Mouse (Mus musculus) spleen, postnatal 10 days (tissue): ENCODE results near the gene Grik3.

ENCODE experiments used
- DNase-seq, 2 experiments: peaks; one replicate each; pipeline ENCODE4 v3.0.0; 2021 to 2022; ENCODE audit warnings: low spot score in 2 of 2

Grik3 gene

DNA sequence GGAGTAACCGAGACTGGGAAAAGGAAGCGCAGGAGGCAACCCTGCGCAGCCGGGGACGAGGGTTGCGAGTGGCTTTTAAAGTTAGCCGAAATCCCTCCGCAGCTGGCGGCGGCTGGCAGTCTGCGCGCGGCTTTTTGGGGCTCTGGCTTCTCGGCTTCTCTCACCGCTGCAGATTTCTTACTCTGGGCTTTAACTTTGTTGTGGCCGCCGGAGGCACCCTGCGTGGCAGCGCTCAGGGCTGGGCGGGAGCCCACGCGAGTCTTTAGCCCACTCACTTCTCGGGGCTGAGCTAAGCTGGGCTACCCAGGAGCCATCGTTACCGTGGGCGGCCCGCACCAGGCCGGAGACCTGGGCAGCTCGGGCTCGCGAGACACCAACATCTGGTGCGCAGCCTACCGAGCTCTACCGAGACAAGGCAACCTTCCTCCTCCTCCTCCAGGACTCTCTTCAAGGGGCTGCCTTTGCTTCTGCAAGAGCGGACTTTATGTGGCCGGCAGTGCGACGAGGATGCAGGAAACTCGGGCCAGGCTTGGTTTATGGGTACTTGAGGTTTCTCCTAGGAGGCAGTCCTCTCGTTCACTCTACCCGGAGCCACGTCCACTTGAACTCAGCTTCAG lies 1.1 kb downstream of the Grik3 start:
- DNase-seq = no peak

DNA sequence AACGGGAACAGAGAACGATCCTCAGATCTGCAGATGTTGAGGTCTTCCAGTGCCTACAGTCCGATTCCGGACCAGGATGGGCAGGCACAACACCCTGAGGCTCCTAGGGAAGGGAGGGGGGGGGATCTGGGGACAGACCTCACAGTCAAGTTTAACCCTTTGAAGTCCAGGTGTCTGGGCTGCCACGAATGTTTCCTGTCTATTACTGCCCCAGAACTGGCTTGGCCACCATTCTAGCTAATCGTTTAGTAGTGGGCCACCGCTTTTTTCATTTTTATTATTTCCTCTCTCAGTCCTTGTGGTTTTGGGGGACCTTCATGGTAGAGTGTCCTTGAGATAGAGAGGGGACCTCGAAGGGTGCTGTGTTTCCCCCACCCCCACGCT lies 1.6 kb downstream of the Grik3 start:
- DNase-seq = no peak

- no peak for DNase-seq
Measured at GRCm38 (mm10) chr4:125492706-125493105, 2.2 kb downstream of the Grik3 start.

DNA sequence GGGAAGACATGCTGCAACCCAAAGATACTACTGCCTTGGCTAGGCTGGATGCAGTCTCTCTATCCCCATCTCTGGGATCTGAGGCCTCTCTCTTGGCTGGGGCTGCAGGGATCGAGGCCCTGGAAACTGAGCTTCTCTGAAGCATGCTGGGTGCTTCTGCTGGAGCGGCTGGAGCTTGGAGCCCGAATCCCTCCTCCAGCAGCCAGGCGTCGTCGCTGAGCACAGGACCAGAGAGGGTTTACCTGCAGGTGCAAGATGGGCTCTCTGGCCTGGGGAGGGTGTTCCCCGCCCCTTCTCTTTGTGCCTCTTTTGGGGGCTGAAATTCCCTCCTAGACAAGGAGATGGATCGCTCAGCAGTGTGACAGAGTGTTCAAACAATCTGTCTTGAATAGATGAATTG lies 2.6 kb downstream of the Grik3 start:
- DNase-seq = no peak

- no peak for DNase-seq
Measured at GRCm38 (mm10) chr4:125495477-125495876, 5.0 kb downstream of the Grik3 start.

DNA sequence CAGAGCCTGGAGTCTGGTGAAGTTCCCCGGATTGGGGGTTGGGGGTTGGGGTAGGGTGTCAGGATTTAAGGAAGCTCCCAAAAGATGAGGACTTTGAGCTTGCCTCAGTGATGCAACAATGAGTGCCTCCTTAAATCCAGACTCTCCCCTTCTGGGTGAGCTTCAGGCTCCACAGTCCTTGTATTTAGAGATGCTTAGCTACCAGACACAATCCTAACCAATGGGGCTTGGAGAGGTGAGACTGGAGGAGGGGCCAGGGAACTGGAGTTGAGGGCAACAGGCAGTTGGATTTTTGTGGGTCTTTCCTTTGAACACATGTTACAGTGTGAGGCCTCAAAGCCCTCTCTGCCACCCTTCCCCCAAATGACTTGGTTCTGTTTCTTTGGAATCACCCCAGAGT lies 6.5 kb downstream of the Grik3 start:
- no peak for DNase-seq

DNA sequence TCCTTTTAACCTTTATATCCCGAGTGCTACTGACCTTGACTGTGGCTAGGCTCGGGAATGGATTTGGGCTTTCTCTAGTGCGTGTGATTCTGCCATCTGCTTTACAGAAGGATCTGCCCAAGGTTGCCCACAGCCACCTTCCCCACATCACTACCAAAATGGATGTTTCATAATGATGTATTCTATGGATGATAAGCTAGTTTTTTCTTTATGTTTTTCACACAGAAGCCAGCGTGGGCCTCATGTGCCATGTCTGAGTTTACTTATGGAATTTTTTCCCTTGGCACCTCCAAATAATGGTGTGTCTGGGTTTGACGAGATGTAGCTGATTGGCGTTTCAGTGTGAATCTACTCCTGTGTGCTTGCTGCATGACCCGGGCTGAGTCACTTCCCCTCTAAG lies 7.0 kb downstream of the Grik3 start:
- no peak for DNase-seq

DNA sequence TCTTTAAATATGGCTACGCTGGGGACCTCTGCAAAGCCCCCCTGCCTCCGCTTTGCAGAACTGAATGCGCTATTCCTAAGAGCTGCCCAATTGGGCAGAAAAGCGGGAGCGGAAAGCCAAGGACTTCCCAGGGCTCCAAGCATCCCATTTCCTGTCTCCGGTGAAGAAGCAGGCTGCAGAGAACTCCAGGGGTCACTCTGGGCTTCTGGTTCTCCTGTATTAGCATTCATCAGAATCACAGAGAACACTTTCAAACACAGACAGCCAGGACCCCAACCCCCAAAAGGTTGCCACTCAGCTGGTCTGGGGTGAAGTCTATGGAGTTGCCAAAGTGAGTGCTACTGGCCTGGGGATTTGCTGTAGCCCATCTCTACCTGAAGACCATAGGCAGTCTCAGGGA lies 8.4 kb downstream of the Grik3 start:
- no peak for DNase-seq

DNA sequence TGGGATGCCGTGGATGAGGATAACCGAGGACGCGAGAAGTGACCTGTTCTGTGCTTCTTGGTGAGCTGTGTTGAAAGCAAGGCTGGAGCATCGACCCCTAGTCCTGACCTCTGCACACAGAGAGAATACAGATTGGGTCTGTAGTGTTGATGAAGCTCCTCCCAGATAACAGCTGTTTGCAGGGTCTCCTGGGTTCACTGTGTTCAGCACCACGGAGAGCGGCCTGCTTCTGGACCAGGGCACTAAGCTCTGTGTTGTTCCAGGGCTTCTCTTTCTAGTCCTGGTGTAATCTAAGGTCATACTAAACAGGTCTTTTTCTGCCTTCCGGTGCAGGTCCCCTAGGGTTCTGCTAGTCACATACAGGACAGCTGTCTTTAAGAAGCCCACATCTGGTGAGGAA lies 12.4 kb downstream of the Grik3 start:
- DNase-seq = peak in 1 of 2 experiments; percentile 39

DNA sequence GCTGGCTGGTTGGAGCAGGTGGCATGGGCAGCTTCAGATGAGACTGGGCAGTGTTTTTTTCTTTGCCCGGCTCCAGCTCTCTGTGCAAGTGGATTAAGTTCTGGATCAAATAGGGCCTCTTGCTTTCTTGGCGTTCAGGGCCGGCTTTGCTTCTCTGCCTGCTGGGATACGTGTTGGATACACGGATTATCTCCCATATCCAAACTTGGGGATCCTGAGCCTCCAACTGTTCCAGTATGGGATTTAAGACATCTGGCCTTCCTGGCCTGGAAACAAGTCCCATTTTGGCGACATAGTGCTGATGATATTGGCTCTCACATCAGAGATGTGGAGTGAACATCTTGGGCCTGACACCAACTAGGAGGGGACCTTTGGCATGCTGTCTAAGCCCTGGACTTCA lies 21.9 kb downstream of the Grik3 start:
- no peak for DNase-seq

- no peak for DNase-seq
Measured at GRCm38 (mm10) chr4:125515646-125516045, 25.1 kb downstream of the Grik3 start.

DNA sequence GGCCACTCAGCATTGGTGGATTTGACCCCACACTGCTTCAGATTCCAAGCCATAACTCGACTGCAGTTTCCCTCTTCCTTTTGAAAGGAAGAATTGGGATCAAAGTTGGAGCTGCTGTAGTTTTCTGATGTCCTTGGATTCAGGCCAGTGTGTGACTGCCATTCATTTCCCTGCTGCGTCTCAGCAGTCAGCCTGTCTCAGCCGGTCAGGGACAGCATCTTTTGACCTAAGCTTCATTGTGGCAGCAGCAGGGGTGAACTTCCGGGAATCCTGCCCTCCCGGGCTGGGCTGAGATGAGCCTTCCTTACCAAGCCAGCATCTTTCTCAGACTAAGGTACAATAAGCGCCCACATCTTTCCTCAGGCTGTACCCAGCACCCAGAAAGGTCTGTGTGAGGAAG lies 26.1 kb downstream of the Grik3 start:
- no peak for DNase-seq

GRCm38 (mm10) chr4:125518861-125519260 lies 28.4 kb downstream of the Grik3 start:
- DNase-seq = no peak

DNA sequence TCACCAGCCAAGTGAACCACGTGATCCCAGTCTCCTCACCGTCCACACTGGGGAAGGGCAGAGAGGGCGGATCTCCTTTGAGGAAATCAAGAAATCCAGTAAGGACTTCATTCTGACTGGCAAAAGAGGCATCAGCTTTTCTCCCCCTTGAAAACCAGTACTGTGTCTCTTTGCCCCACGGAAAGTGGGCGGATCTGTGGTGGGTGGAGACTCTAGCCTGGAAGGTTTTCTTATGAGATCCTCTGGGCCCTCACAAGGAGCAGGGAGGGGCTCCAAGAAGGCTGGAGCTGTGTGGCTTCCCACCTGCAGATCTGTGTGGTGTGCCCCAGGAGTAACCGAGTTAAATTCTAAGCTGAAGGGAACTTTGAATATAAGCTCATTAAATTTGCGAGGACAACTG lies 32.4 kb downstream of the Grik3 start:
- DNase-seq = no peak

DNA sequence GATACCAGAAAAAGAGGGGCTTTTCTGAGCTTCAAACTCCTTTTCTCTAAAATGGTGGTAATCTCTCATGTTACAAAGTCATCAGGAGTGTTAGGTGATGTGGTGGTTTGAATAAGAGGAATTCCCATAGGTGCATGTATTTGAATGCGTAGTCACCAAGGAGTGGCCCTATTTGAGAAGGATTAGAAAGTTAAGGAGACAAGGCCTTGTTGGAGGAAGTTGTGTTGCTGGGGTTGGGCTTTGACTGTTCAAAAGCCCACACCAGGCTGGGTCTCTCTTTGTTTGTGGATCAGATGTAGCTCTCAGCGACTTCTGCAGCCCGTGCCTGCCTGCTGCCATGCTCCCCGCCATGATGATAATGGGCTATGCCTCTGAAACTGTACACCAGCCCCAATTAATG lies 34.8 kb downstream of the Grik3 start:
- DNase-seq = no peak

DNA sequence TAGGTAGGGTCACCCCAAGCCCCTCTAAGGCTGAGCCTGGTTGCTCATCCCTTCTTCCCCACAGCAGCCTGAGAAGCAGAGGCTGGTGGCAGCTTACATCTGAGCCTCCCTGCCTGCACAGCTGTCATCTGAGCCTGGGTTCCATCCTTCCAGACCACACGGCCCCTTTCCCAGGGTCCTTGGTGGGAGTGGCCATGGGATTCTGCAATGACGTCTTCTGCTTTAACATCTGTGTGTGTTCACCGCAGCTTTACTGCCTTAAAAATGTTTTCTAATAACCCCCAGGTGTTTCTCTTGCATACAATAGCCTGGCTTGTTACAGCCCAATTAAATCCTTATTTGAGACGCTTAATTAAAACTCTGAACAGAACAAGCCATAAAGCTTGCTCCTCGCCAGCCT lies 35.9 kb downstream of the Grik3 start:
- no peak for DNase-seq

- no peak for DNase-seq
Measured at GRCm38 (mm10) chr4:125533965-125534364, 43.5 kb downstream of the Grik3 start.

- DNase-seq = no peak
Measured at GRCm38 (mm10) chr4:125534449-125534848, 43.9 kb downstream of the Grik3 start.

GRCm38 (mm10) chr4:125534991-125535401 lies 44.5 kb downstream of the Grik3 start:
- DNase-seq = no peak

DNA sequence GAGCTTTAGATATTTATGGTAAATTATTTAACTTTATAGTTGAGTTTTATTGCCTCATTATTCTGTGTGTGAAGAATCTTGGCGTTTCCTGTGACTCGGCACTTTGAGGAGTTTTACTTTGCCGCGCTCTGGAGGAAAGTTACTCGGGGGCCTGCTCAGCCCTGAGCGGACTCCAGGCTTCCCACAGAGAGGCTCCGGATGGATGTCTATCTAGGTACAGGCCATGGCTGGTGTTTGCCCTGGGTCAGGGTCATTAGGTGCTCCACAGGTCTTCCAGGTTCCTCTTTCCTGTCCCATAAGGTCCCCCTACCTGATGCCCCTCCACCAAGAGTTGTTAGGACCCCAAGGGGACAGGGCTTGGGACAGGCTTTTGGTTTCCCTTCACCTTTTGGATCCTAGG lies 45.0 kb downstream of the Grik3 start:
- no peak for DNase-seq

DNA sequence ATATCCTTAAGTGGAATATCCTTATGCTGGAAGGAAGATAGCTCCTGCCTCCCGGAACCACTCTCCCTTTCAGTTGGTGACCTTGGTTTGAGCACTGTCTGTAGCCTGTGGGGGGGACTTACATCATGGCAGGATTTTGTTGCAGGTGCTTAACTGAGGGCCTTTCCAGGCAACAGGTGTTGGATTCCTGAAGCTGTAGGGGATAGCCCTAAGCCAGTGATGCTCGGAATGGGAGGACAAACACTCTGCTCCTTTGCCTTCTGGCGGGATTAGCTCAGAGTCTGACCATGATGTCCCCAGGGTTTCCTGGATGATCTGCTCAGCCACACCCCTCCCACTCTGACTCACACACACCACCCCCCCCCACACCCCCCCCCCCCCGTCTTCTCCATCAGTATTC lies 45.5 kb downstream of the Grik3 start:
- DNase-seq = no peak

- no peak for DNase-seq
Measured at GRCm38 (mm10) chr4:125538301-125538965, 47.9 kb downstream of the Grik3 start.

GRCm38 (mm10) chr4:125539617-125540016 lies 49.1 kb downstream of the Grik3 start:
- DNase-seq = no peak

- DNase-seq = no peak
Measured at GRCm38 (mm10) chr4:125543171-125543570, 52.7 kb downstream of the Grik3 start.
